Mouse (Mus musculus) midbrain, postnatal 0 days (tissue): ENCODE data around the gene Upp2. TPM values are rescaled to one million over a fixed set of nuclear protein-coding genes. Genes with fewer than 3 reads are reported as not detected.
A peak's percentile ranks its signal among the peaks of the same experiment; 100 is the strongest.

ENCODE experiments used
- ATAC-seq: fragments of 200-750 bp; cut with Nextera tagmentation; 2 replicates; pipeline ENCODE4 v1.8.0; 2017; ENCODE audit warnings: moderate number of reproducible peaks, mild to moderate bottlenecking, moderate TSS enrichment, moderate library complexity; ENCODE audit not compliant: low FRiP score
- DNase-seq: peaks from one replicate; pipeline ENCODE4 v3.0.0-alpha.2; 2015; ENCODE audit warnings: low spot score
- H3K27ac ChIP-seq: fragments of 300-500 bp; sonication (generic); 2 replicates; pipeline ENCODE4 v1.5.1; 2014; ENCODE audit warnings: low read depth, mild to moderate bottlenecking, low read length, mixed read lengths
- H3K27me3 ChIP-seq: fragments of 300-500 bp; sonication (generic); 2 replicates; pipeline ENCODE4 v1.6.1; 2014; ENCODE audit warnings: low read length, control low read depth, mixed read lengths; ENCODE audit not compliant: insufficient read depth
- H3K36me3 ChIP-seq: fragments of 300-500 bp; sonication (generic); 2 replicates; pipeline ENCODE4 v1.6.1; 2014; ENCODE audit warnings: low read length, control low read depth, mixed read lengths; ENCODE audit not compliant: insufficient read depth
- H3K4me1 ChIP-seq: fragments of 300-500 bp; sonication (generic); 2 replicates; pipeline ENCODE4 v1.6.1; 2014; ENCODE audit warnings: mild to moderate bottlenecking, control low read depth, antibody characterized with exemption, low read length, mixed read lengths; ENCODE audit not compliant: insufficient read depth
- H3K4me2 ChIP-seq: fragments of 300-500 bp; sonication (generic); 2 replicates; pipeline ENCODE4 v1.6.1; 2014; ENCODE audit warnings: low read depth, mild to moderate bottlenecking, low read length, mixed read lengths; ENCODE audit not compliant: poor library complexity, severe bottlenecking
- H3K4me3 ChIP-seq: fragments of 300-500 bp; sonication (generic); 2 replicates; pipeline ENCODE4 v1.5.1; 2014; ENCODE audit warnings: low read depth, mild to moderate bottlenecking, low read length, moderate library complexity
- H3K9ac ChIP-seq: fragments of 300-500 bp; sonication (generic); replicated peaks from 2 replicates; pipeline ENCODE4 v1.6.1; 2014; ENCODE audit warnings: mild to moderate bottlenecking, low read length, moderate library complexity, mixed read lengths; ENCODE audit not compliant: poor library complexity, severe bottlenecking
- H3K9me3 ChIP-seq: fragments of 300-500 bp; sonication (generic); 2 replicates; pipeline ENCODE4 v1.6.1; 2016; ENCODE audit warnings: low read length, control low read depth
- CTCF ChIP-seq: IDR thresholded peaks from 2 replicates; pipeline ENCODE4 v1.5.1; 2016; ENCODE audit warnings: antibody characterized with exemption, mild to moderate bottlenecking
- WGBS: fragments of 180-500 bp; shearing (Covaris S2); extraction: QIAGEN DNeasy Blood & Tissue Kit; methylation state at CpG from one replicate; pipeline ENCODE4 v1.1.7; 2014; 5-methylcytosine and 5-hydroxymethylcytosine counted together
- polyA plus RNA-seq: library from polyadenylated mRNA; unstranded; fragments of >200 nt; fragmentation: Nextera tagmentation; extraction: Ambion mirVana; gene quantifications from 2 replicates; pipeline ENCODE4 v1.2.1, GENCODE M21; 2015
- total RNA-seq: library from RNA; depleted of rRNA; stranded (reverse); fragments of >200 nt; gene quantifications from 2 replicates; pipeline ENCODE4 v1.2.3, GENCODE M21; 2014

The Upp2 gene
- total and polyA plus RNA-seq, 2 experiments from 2014 or later = 11.6 TPM

GRCm38 (mm10) chr2:58794489-58794888 is 227.4 kb downstream of the Upp2 start:
- H3K4me3 ChIP-seq = no peak overlapping the region
- 84% methylated on average over 15 of the region's 15 CpGs for WGBS
- no peak for DNase-seq
- no peak for TF ChIP-seq CTCF
- H3K36me3 ChIP-seq = no peaks in the 10 kb centered on the region
- H3K9ac ChIP-seq = no peak overlapping the region
- no peak overlapping the region for H3K27ac ChIP-seq
- H3K4me2 ChIP-seq = no peak overlapping the region
- no peaks in the 10 kb centered on the region for H3K4me1 ChIP-seq
- H3K9me3 ChIP-seq = no peaks in the 10 kb centered on the region
- ATAC-seq = no peak
- H3K27me3 ChIP-seq = no peaks in the 10 kb centered on the region

- no peak overlapping the region for H3K4me3 ChIP-seq
- DNase-seq = no peak
- H3K36me3 ChIP-seq = no peaks in the 10 kb centered on the region
- no peak for TF ChIP-seq CTCF
- no peaks in the 10 kb centered on the region for H3K27me3 ChIP-seq
- no peaks in the 10 kb centered on the region for H3K9me3 ChIP-seq
- 94% methylated on average over 5 of the region's 5 CpGs for WGBS
- H3K9ac ChIP-seq = no peak overlapping the region
- H3K4me2 ChIP-seq = no peak overlapping the region
- ATAC-seq = no peak
- no peaks in the 10 kb centered on the region for H3K4me1 ChIP-seq
- no peak overlapping the region for H3K27ac ChIP-seq
These were observed 228.3 kb downstream of the Upp2 start for GRCm38 (mm10) chr2:58795432-58795831.

GRCm38 (mm10) chr2:58797506-58797905 is 230.4 kb downstream of the Upp2 start:
- 26% methylated on average over 4 of the region's 4 CpGs for WGBS

GRCm38 (mm10) chr2:58799126-58799525 is 232.0 kb downstream of the Upp2 start:
- TF ChIP-seq CTCF = no peak
- H3K36me3 ChIP-seq = no peaks in the 10 kb centered on the region
- WGBS = 89% methylated on average over 9 of the region's 9 CpGs

More at GRCm38 (mm10) chr2:58797506-58797905, 230.4 kb downstream of the Upp2 start:
- Histone ChIP-seq H3K27me3 (no peaks in the 10 kb centered on the region), H3K9ac (no peak overlapping the region), H3K4me1 (no peaks in the 10 kb centered on the region), H3K9me3 (no peaks in the 10 kb centered on the region), H3K36me3 (no peaks in the 10 kb centered on the region), H3K4me3 (no peak overlapping the region), H3K27ac (no peak overlapping the region), H3K4me2 (no peak overlapping the region)
- ATAC-seq (no peak), DNase-seq (no peak)
- TF ChIP-seq CTCF = no peak

GRCm38 (mm10) chr2:58799623-58800022 is 232.5 kb downstream of the Upp2 start:
- Histone ChIP-seq H3K4me1 (no peaks in the 10 kb centered on the region), H3K4me3 (no peak overlapping the region), H3K36me3 (no peaks in the 10 kb centered on the region), H3K27me3 (no peaks in the 10 kb centered on the region), H3K27ac (no peak overlapping the region), H3K9me3 (no peaks in the 10 kb centered on the region), H3K9ac (no peak overlapping the region), H3K4me2 (no peak overlapping the region)
- ATAC-seq (no peak), DNase-seq (no peak)
- no peak for TF ChIP-seq CTCF
- 90% methylated on average over 5 of the region's 5 CpGs for WGBS

More at GRCm38 (mm10) chr2:58799126-58799525, 232.0 kb downstream of the Upp2 start:
- DNase-seq (no peak), ATAC-seq (no peak)
- Histone ChIP-seq H3K9ac (no peak overlapping the region), H3K9me3 (no peaks in the 10 kb centered on the region), H3K27me3 (no peaks in the 10 kb centered on the region), H3K4me1 (no peaks in the 10 kb centered on the region), H3K4me3 (no peak overlapping the region), H3K4me2 (no peak overlapping the region), H3K27ac (no peak overlapping the region)

GRCm38 (mm10) chr2:58812941-58813340 is 245.8 kb downstream of the Upp2 start:
- no peak overlapping the region for H3K4me2 ChIP-seq
- no peaks in the 10 kb centered on the region for H3K4me1 ChIP-seq
- no peak for TF ChIP-seq CTCF
- ATAC-seq = no peak
- peak; percentile 26 for DNase-seq
- no peak overlapping the region for H3K27ac ChIP-seq
- 27% methylated on average over 2 of the region's 2 CpGs for WGBS
- no peak overlapping the region for H3K9ac ChIP-seq
- no peak overlapping the region for H3K4me3 ChIP-seq
- no peaks in the 10 kb centered on the region for H3K9me3 ChIP-seq
- no peaks in the 10 kb centered on the region for H3K36me3 ChIP-seq
- H3K27me3 ChIP-seq = no peaks in the 10 kb centered on the region
